Comparison of ENCODE assay signal across 8 mouse cellular contexts in the genomic region with DNA sequence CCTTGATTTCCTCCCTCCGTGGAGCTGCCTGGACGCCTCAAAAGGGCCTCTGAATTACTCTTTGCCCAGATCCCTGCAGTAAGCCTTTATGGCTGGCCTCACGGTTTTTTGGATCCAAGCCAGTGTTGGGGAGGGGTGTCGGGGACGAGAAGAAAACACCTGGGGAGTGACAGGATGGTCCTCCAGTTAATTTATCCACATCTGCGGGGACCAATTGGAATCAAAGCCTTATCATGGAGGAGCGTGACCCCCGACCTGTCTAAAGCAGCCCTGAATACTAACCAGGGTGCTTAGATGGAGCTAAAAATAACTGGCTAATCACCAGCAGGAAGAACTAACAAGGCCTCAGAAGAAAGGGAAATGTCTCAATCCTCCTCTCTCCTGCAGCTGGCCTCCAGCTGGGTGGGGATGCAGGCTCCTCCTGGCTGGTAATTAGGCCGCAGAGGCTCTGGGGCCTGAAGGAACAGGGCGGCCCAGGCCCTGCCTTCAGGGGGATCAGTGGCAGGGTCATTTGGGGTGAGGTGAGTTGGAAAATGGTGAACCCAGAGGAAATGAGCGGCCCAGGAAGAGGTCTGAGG.
DNase-seq lines count a peak whose midpoint lies in the region; ATAC-seq and TF ChIP-seq lines count a peak whose summit lies in the region.

No protein-coding gene starts in this region.

- no peak for DNase-seq in thymus, adult 2 months
- no peak for DNase-seq in thymus, postnatal 14 days
- DNase-seq in gastrocnemius, postnatal 14 days = peak; percentile 53
- peak; percentile 39 for DNase-seq in hindlimb bud, embryonic 11.5 days (ENCODE audit: extremely low spot score, low read depth, low spot score)
- DNase-seq in yolk sac, embryonic 10.5 days (ENCODE audit: low spot score) = peak; percentile 31
- no peak for DNase-seq in adrenal gland, postnatal 25 days
- no peak for DNase-seq in layer of hippocampus, adult 2 months (ENCODE audit: low spot score in 2 of 2)

- no peaks in the 10 kb centered on the region for H3K27me3 ChIP-seq in thymus, adult 2 months (ENCODE audit: control insufficient read depth, insufficient read depth, low read length)

- H3K36me3 ChIP-seq in thymus, adult 2 months (ENCODE audit: control insufficient read depth, insufficient read depth, low read length) = no peaks in the 10 kb centered on the region

- 32% methylated on average over 11 of the region's 11 CpGs for WGBS in thymus, adult 2 months

- 0 out of 2 replicates have a peak overlapping the region, but pooled peaks have one; percentile 29 for H3K27ac ChIP-seq in thymus, adult 2 months (ENCODE audit: control insufficient read depth, insufficient read depth, low read length)
- H3K27ac ChIP-seq in layer of hippocampus, adult 2 months = no peak overlapping the region

- TF ChIP-seq CTCF in thymus, adult 2 months (IDR thresholded peaks at IDR 0.05; ENCODE audit: borderline replicate concordance, control insufficient read depth, extremely low read depth, insufficient read depth, low read length, poor library complexity) = no peak
- TF ChIP-seq CTCF in layer of hippocampus, adult 2 months (conservative IDR thresholded peaks at IDR 0.05) = no peak

- TF ChIP-seq POLR2A in thymus, adult 2 months (IDR thresholded peaks at IDR 0.05; ENCODE audit: control insufficient read depth, extremely low read depth, insufficient read depth, low read length, poor library complexity) = no peak

- H3K4me3 ChIP-seq in thymus, adult 2 months (ENCODE audit: control insufficient read depth, insufficient read depth, low read length) = no peak overlapping the region
- H3K4me3 ChIP-seq in layer of hippocampus, adult 2 months = no peak overlapping the region

- ATAC-seq in megakaryocyte, adult 5-6 weeks (ENCODE audit: poor library complexity, severe bottlenecking) = peak; percentile 73

- H3K4me1 ChIP-seq in thymus, adult 2 months (replicated peaks; ENCODE audit: control insufficient read depth, insufficient read depth, low read length) = peaks cover 53% of the 10 kb centered on the region

- intact Hi-C loops in gastrocnemius, postnatal 14 days (cut with DNase I; ENCODE audit: low total_unique reads) = no loop called here

Comparison
In these comparisons a context has a peak if more than half of its experiments do, and no peak if none do; other contexts are left out.
1. DNase-seq: peak in gastrocnemius, postnatal 14 days (single experiment), hindlimb bud, embryonic 11.5 days (single experiment) and yolk sac, embryonic 10.5 days (single experiment); none in thymus, adult 2 months (single experiment), thymus, postnatal 14 days (single experiment), adrenal gland, postnatal 25 days (single experiment) and layer of hippocampus, adult 2 months (0 of 2).